Comparison of ENCODE assay signal across 10 mouse cellular contexts in genomic region chr14:78590335-78590734, GRCm38 (mm10). TPM values are rescaled to one million over a fixed set of nuclear protein-coding genes. Genes with fewer than 3 reads are reported as not detected.
DNase-seq lines count a peak whose midpoint lies in the region; ATAC-seq lines count a peak whose summit lies in the region.
"Had no signal": no experiment of that assay in that cellular context is flagged by ENCODE, and none has a peak within 500 bp of the region (broad histone marks: within the 10 kb centered on the region; RNA-seq: fewer than 3 reads in every experiment).

No protein-coding gene starts in this region.

- no peak overlapping the region for H3K4me2 ChIP-seq in embryonic facial prominence, embryonic 11.5 days (ENCODE audit: low read depth, low read length)
- no peak overlapping the region for H3K4me2 ChIP-seq in midbrain, embryonic 13.5 days (replicated peaks)
- H3K4me2 ChIP-seq: heart, embryonic 13.5 days had no signal

- no peak overlapping the region for H3K27ac ChIP-seq in embryonic facial prominence, embryonic 11.5 days (replicated peaks; ENCODE audit: low read depth, low read length)
- no peak overlapping the region for H3K27ac ChIP-seq in midbrain, embryonic 13.5 days
- H3K27ac ChIP-seq: heart, embryonic 13.5 days had no signal

- DNase-seq in adrenal gland, adult (ENCODE audit: inconsistent age in 2 of 2, low spot score in 1 of 2), result peak; percentile 13 to 66
- DNase-seq in adrenal gland, adult 2 months, result no peak
- peak; percentile 16 for DNase-seq in ovary, postnatal 36 days (ENCODE audit: low spot score)
- no peak for DNase-seq in ovary, postnatal 10 days (ENCODE audit: low spot score)
- peak; percentile 68 for DNase-seq in embryonic facial prominence, embryonic 11.5 days (ENCODE audit: low spot score)
- DNase-seq in layer of hippocampus, adult 9-11 months, result peak; percentile 48
- DNase-seq in urinary bladder, postnatal 36 days (ENCODE audit: low spot score in 2 of 2), result no peak

- no peak overlapping the region for H3K4me3 ChIP-seq in embryonic facial prominence, embryonic 11.5 days (ENCODE audit: low read depth, low read length)
- H3K4me3 ChIP-seq in midbrain, embryonic 13.5 days (replicated peaks), result no peak overlapping the region
- H3K4me3 ChIP-seq: heart, embryonic 13.5 days; megakaryocyte, embryonic 14.5 days had no signal

- no peaks in the 10 kb centered on the region for H3K9me3 ChIP-seq in embryonic facial prominence, embryonic 11.5 days (replicated peaks; ENCODE audit: control insufficient read depth, low read length)
- H3K9me3 ChIP-seq in midbrain, embryonic 13.5 days, result no peaks in the 10 kb centered on the region
- H3K9me3 ChIP-seq: heart, embryonic 13.5 days; megakaryocyte, embryonic 14.5 days had no signal

- H3K36me3 ChIP-seq in embryonic facial prominence, embryonic 11.5 days (replicated peaks; ENCODE audit: control insufficient read depth, insufficient read depth, low read depth, low read length), result no peaks in the 10 kb centered on the region
- H3K36me3 ChIP-seq in midbrain, embryonic 13.5 days, result peaks cover 20% of the 10 kb centered on the region

- no peak for ATAC-seq in embryonic facial prominence, embryonic 11.5 days (replicated peaks; ENCODE audit: insufficient number of reproducible peaks, low FRiP score, low TSS enrichment, low read depth)
- peak; percentile 43 for ATAC-seq in midbrain, embryonic 13.5 days

- no peaks in the 10 kb centered on the region for H3K4me1 ChIP-seq in embryonic facial prominence, embryonic 11.5 days (ENCODE audit: control insufficient read depth, insufficient read depth, low read length)
- H3K4me1 ChIP-seq in midbrain, embryonic 13.5 days (replicated peaks), result no peaks in the 10 kb centered on the region
- H3K4me1 ChIP-seq: heart, embryonic 13.5 days had no signal

- no peaks in the 10 kb centered on the region for H3K27me3 ChIP-seq in embryonic facial prominence, embryonic 11.5 days (ENCODE audit: control insufficient read depth, insufficient read depth, low read length)
- no peaks in the 10 kb centered on the region for H3K27me3 ChIP-seq in midbrain, embryonic 13.5 days
- H3K27me3 ChIP-seq: heart, embryonic 13.5 days; megakaryocyte, embryonic 14.5 days had no signal

- no peak overlapping the region for H3K9ac ChIP-seq in embryonic facial prominence, embryonic 11.5 days (replicated peaks; ENCODE audit: low read length)
- no peak overlapping the region for H3K9ac ChIP-seq in midbrain, embryonic 13.5 days (replicated peaks)
- H3K9ac ChIP-seq: heart, embryonic 13.5 days had no signal

- 2% methylated on average over 2 of the region's 2 CpGs for WGBS in embryonic facial prominence, embryonic 11.5 days
- 4% methylated on average over 2 of the region's 2 CpGs for WGBS in midbrain, embryonic 13.5 days

RNA-seq across cellular contexts. Expression of gene Akap11, which starts 53.7 kb away (rescaled TPM):
- 10 to 100 TPM; 38.1 to 46.0 TPM for total RNA-seq in adrenal gland, adult 2 months (2021)
- 1.4 and 1.7 TPM in 2 replicates for polyA plus RNA-seq in adrenal gland, adult 2 months (2012; rRNA removed)
- polyA plus RNA-seq in embryonic facial prominence, embryonic 11.5 days (2014; fragmentation: Nextera tagmentation; extraction: Ambion mirVana), result 17.7 and 18.0 TPM in 2 replicates
- 38.7 and 39.4 TPM in 2 replicates for polyA plus RNA-seq in midbrain, embryonic 13.5 days (2015; fragmentation: Nextera tagmentation; extraction: Ambion mirVana)

Comparison
In these comparisons a context has a peak if more than half of its experiments do, and no peak if none do; other contexts are left out.
1. DNase-seq: peak in adrenal gland, adult (2 of 2), ovary, postnatal 36 days (single experiment), embryonic facial prominence, embryonic 11.5 days (single experiment) and layer of hippocampus, adult 9-11 months (single experiment); none in adrenal gland, adult 2 months (single experiment), ovary, postnatal 10 days (single experiment) and urinary bladder, postnatal 36 days (0 of 2).